ENCODE assay signal across 17 mouse cellular contexts in the genomic region with DNA sequence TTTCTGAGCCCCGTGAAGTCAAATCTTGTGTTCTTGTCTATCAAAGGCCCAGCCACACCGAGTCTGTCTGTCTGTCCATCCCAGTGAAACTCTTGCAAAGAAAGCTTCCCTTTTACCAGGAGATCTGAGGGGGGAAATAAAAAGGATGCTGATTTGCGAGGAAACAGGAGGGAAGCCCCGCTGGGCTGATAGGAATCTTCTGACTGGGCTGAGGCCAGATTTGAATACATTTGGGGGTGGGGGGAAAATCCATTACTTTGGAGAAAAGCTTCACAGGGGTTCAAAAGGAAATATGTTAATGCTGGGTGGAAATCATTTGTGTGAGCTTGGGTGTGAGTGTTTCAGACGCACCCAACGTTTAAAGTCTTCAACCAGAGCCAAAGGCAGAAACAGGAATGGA.
"Had no signal": no experiment of that assay in that cellular context is flagged by ENCODE, and none has a peak within 500 bp of the region (broad histone marks: within the 10 kb centered on the region; RNA-seq: fewer than 3 reads in every experiment).

No protein-coding gene starts in this region.

- H3K4me3 ChIP-seq: liver, embryonic 13.5 days; liver, embryonic 15.5 days; lung, embryonic 15.5 days; midbrain, embryonic 10.5 days; midbrain, embryonic 13.5 days; myocyte; neural tube, embryonic 12.5 days; stomach, embryonic 15.5 days had no signal

- ATAC-seq: liver, postnatal 0 days; lung, postnatal 0 days; midbrain, embryonic 13.5 days had no signal

- H3K9ac ChIP-seq: liver, embryonic 13.5 days; liver, embryonic 15.5 days; liver, postnatal 0 days; lung, embryonic 15.5 days; midbrain, embryonic 13.5 days; neural tube, embryonic 12.5 days; stomach, embryonic 15.5 days had no signal

- H3K27ac ChIP-seq: liver, embryonic 13.5 days; liver, embryonic 15.5 days; lung, embryonic 15.5 days; midbrain, embryonic 10.5 days; midbrain, embryonic 13.5 days; neural tube, embryonic 12.5 days; stomach, embryonic 15.5 days; stomach, postnatal 0 days had no signal

- H3K27me3 ChIP-seq: liver, embryonic 15.5 days; midbrain, embryonic 13.5 days; stomach, embryonic 15.5 days had no signal

- DNase-seq: liver, embryonic 13.5 days; liver, postnatal 0 days; lung, adult 2 months; lung, postnatal 14 days; lung, postnatal 4 days; right cerebral cortex, postnatal 14 days; thymus, adult 2 months; thymus, postnatal 36 days had no signal

- H3K9me3 ChIP-seq: liver, embryonic 13.5 days; liver, embryonic 15.5 days; lung, embryonic 15.5 days; midbrain, embryonic 10.5 days; midbrain, embryonic 13.5 days; neural tube, embryonic 12.5 days; stomach, embryonic 15.5 days had no signal

- H3K36me3 ChIP-seq: liver, embryonic 13.5 days; liver, embryonic 15.5 days; lung, embryonic 15.5 days; midbrain, embryonic 10.5 days; midbrain, embryonic 13.5 days; neural tube, embryonic 12.5 days; stomach, embryonic 15.5 days had no signal

- H3K4me2 ChIP-seq: liver, embryonic 13.5 days; liver, embryonic 15.5 days; lung, embryonic 15.5 days; midbrain, embryonic 13.5 days; neural tube, embryonic 12.5 days; stomach, embryonic 15.5 days had no signal

- H3K4me1 ChIP-seq: liver, embryonic 13.5 days; liver, embryonic 15.5 days; lung, embryonic 15.5 days; neural tube, embryonic 12.5 days; stomach, embryonic 15.5 days had no signal
